Mouse (Mus musculus): Measurements from ENCODE around the gene Swsap1. TPM values are rescaled to one million over a fixed set of nuclear protein-coding genes. Genes with fewer than 3 reads are reported as not detected.

The Swsap1 gene
- polyA plus RNA-seq, 1 experiment: 11.6 TPM

GRCm38 (mm10) chr9:21927208-21927753 lies 28.3 kb upstream of the Swsap1 start, which contains the start of the genes Ccdc159 and Tmem205:
Gene Ccdc159, plus strand, starts transcription at chr9:21927471.
Gene Tmem205, minus strand, starts transcription at chr9:21927556.
- peaks cover 11% of the 10 kb centered on the region for H3K4me1 ChIP-seq (ENCODE audit: control insufficient read depth, insufficient read depth, insufficient read length, low read length)
- peak within 1 kb of the TSS; percentile 66 for H3K4me3 ChIP-seq (ENCODE audit: insufficient read depth, low read depth, low read length)
- peak within 1 kb of the TSS; percentile 32 for H3K27ac ChIP-seq (replicated peaks; ENCODE audit: low read depth, low read length)

- Histone ChIP-seq H3K4me1 (ENCODE audit: control insufficient read depth, insufficient read depth, insufficient read length, low read length) (peaks cover 10% of the 10 kb centered on the region), H3K27ac (replicated peaks; ENCODE audit: low read depth, low read length) (no peak overlapping the region), H3K4me3 (ENCODE audit: insufficient read depth, low read depth, low read length) (no peak overlapping the region)
Measured at GRCm38 (mm10) chr9:21929208-21929607, 26.3 kb upstream of the Swsap1 start.

- H3K4me3 ChIP-seq (ENCODE audit: insufficient read depth, low read depth, low read length): no peak overlapping the region
- 0 out of 2 replicates have a peak, but pooled peaks cover 3% of the 10 kb centered on the region for H3K4me1 ChIP-seq (ENCODE audit: control insufficient read depth, insufficient read depth, insufficient read length, low read length)
- no peak overlapping the region for H3K27ac ChIP-seq (replicated peaks; ENCODE audit: low read depth, low read length)
Measured at GRCm38 (mm10) chr9:21932006-21932405, 23.5 kb upstream of the Swsap1 start.

- Histone ChIP-seq H3K4me3 (ENCODE audit: insufficient read depth, low read depth, low read length) (no peak overlapping the region), H3K27ac (replicated peaks; ENCODE audit: low read depth, low read length) (no peak overlapping the region), H3K4me1 (ENCODE audit: control insufficient read depth, insufficient read depth, insufficient read length, low read length) (0 out of 2 replicates have a peak, but pooled peaks cover 3% of the 10 kb centered on the region)
Measured at GRCm38 (mm10) chr9:21932445-21933137, 23.0 kb upstream of the Swsap1 start.

- Histone ChIP-seq H3K4me1 (ENCODE audit: control insufficient read depth, insufficient read depth, insufficient read length, low read length) (0 out of 2 replicates have a peak, but pooled peaks cover 3% of the 10 kb centered on the region), H3K27ac (replicated peaks; ENCODE audit: low read depth, low read length) (no peak overlapping the region), H3K4me3 (ENCODE audit: insufficient read depth, low read depth, low read length) (no peak overlapping the region)
Measured at GRCm38 (mm10) chr9:21934021-21934420, 21.5 kb upstream of the Swsap1 start.

GRCm38 (mm10) chr9:21935466-21936131 lies 20.0 kb upstream of the Swsap1 start:
- H3K27ac ChIP-seq (replicated peaks; ENCODE audit: low read depth, low read length): no peak overlapping the region
- H3K4me3 ChIP-seq (ENCODE audit: insufficient read depth, low read depth, low read length): no peak overlapping the region
- 0 out of 2 replicates have a peak, but pooled peaks cover 3% of the 10 kb centered on the region for H3K4me1 ChIP-seq (ENCODE audit: control insufficient read depth, insufficient read depth, insufficient read length, low read length)

- Histone ChIP-seq H3K4me3 (ENCODE audit: insufficient read depth, low read depth, low read length) (peak within 1 kb of the TSS; percentile 69), H3K27ac (replicated peaks; ENCODE audit: low read depth, low read length) (no peak within 1 kb of the TSS), H3K4me1 (ENCODE audit: control insufficient read depth, insufficient read depth, insufficient read length, low read length) (0 out of 2 replicates have a peak, but pooled peaks cover 3% of the 10 kb centered on the region)
Measured at GRCm38 (mm10) chr9:21936692-21937570, 18.6 kb upstream of the Swsap1 start, which contains the start of gene Plppr2. Gene Plppr2, plus strand, starts transcription at chr9:21937033.

GRCm38 (mm10) chr9:21937711-21938175 lies 17.8 kb upstream of the Swsap1 start:
- Histone ChIP-seq H3K4me3 (ENCODE audit: insufficient read depth, low read depth, low read length) (no peak overlapping the region), H3K27ac (replicated peaks; ENCODE audit: low read depth, low read length) (no peak overlapping the region), H3K4me1 (ENCODE audit: control insufficient read depth, insufficient read depth, insufficient read length, low read length) (0 out of 2 replicates have a peak, but pooled peaks cover 3% of the 10 kb centered on the region)

GRCm38 (mm10) chr9:21938234-21938855 lies 17.2 kb upstream of the Swsap1 start:
- no peak overlapping the region for H3K27ac ChIP-seq (replicated peaks; ENCODE audit: low read depth, low read length)
- 0 out of 2 replicates have a peak, but pooled peaks cover 3% of the 10 kb centered on the region for H3K4me1 ChIP-seq (ENCODE audit: control insufficient read depth, insufficient read depth, insufficient read length, low read length)
- H3K4me3 ChIP-seq (ENCODE audit: insufficient read depth, low read depth, low read length): no peak overlapping the region

GRCm38 (mm10) chr9:21943046-21943445 lies 12.5 kb upstream of the Swsap1 start:
- Histone ChIP-seq H3K4me1 (ENCODE audit: control insufficient read depth, insufficient read depth, insufficient read length, low read length) (no peaks in the 10 kb centered on the region), H3K4me3 (ENCODE audit: insufficient read depth, low read depth, low read length) (no peak overlapping the region), H3K27ac (replicated peaks; ENCODE audit: low read depth, low read length) (no peak overlapping the region)

GRCm38 (mm10) chr9:21943638-21944037 lies 11.9 kb upstream of the Swsap1 start:
- no peaks in the 10 kb centered on the region for H3K4me1 ChIP-seq (ENCODE audit: control insufficient read depth, insufficient read depth, insufficient read length, low read length)
- H3K27ac ChIP-seq (replicated peaks; ENCODE audit: low read depth, low read length): no peak overlapping the region
- H3K4me3 ChIP-seq (ENCODE audit: insufficient read depth, low read depth, low read length): no peak overlapping the region

- Histone ChIP-seq H3K4me3 (ENCODE audit: insufficient read depth, low read depth, low read length) (no peak overlapping the region), H3K27ac (replicated peaks; ENCODE audit: low read depth, low read length) (no peak overlapping the region), H3K4me1 (ENCODE audit: control insufficient read depth, insufficient read depth, insufficient read length, low read length) (no peaks in the 10 kb centered on the region)
Measured at GRCm38 (mm10) chr9:21944267-21944666, 11.3 kb upstream of the Swsap1 start.

GRCm38 (mm10) chr9:21947540-21948130 lies 7.9 kb upstream of the Swsap1 start:
- Histone ChIP-seq H3K4me3 (ENCODE audit: insufficient read depth, low read depth, low read length) (no peak overlapping the region), H3K27ac (replicated peaks; ENCODE audit: low read depth, low read length) (no peak overlapping the region)

GRCm38 (mm10) chr9:21948146-21948545 lies 7.4 kb upstream of the Swsap1 start:
- Histone ChIP-seq H3K27ac (replicated peaks; ENCODE audit: low read depth, low read length) (no peak overlapping the region), H3K4me3 (ENCODE audit: insufficient read depth, low read depth, low read length) (no peak overlapping the region), H3K4me1 (ENCODE audit: control insufficient read depth, insufficient read depth, insufficient read length, low read length) (no peaks in the 10 kb centered on the region)

More at GRCm38 (mm10) chr9:21947540-21948130, 7.9 kb upstream of the Swsap1 start:
- H3K4me1 ChIP-seq (ENCODE audit: control insufficient read depth, insufficient read depth, insufficient read length, low read length): no peaks in the 10 kb centered on the region

All from brown adipose tissue, adult 24 weeks (tissue).